Mouse (Mus musculus) midbrain, embryonic 16.5 days (tissue): Measurements from ENCODE around the gene Mgat4d. TPM values are rescaled to one million over a fixed set of nuclear protein-coding genes. Genes with fewer than 3 reads are reported as not detected.

Experiments used
- ATAC-seq: fragments of 200-750 bp; cut with Nextera tagmentation; 2 replicates; pipeline ENCODE4 v1.8.0; 2017; ENCODE audit warnings: moderate TSS enrichment
- H3K27ac ChIP-seq: fragments of 300-500 bp; sonication (generic); 2 replicates; pipeline ENCODE4 v1.5.1; 2014; ENCODE audit warnings: mild to moderate bottlenecking, low read length, mixed read lengths
- H3K27me3 ChIP-seq: fragments of 300-500 bp; sonication (generic); 2 replicates; pipeline ENCODE4 v1.6.1; 2014; ENCODE audit warnings: low read depth, low read length, mixed read lengths; ENCODE audit not compliant: control insufficient read depth, insufficient read depth
- H3K36me3 ChIP-seq: fragments of 300-500 bp; sonication (generic); 2 replicates; pipeline ENCODE4 v1.6.1; 2014; ENCODE audit warnings: mild to moderate bottlenecking, low read length, moderate library complexity, mixed read lengths; ENCODE audit not compliant: control insufficient read depth, insufficient read depth
- H3K4me1 ChIP-seq: fragments of 300-500 bp; sonication (generic); 2 replicates; pipeline ENCODE4 v1.6.1; 2014; ENCODE audit warnings: mild to moderate bottlenecking, low read length, mixed read lengths; ENCODE audit not compliant: control insufficient read depth, insufficient read depth
- H3K4me2 ChIP-seq: fragments of 300-500 bp; sonication (generic); 2 replicates; pipeline ENCODE4 v1.6.1; 2014; ENCODE audit warnings: mild to moderate bottlenecking, low read length, mixed read lengths
- H3K4me3 ChIP-seq: fragments of 300-500 bp; sonication (generic); 2 replicates; pipeline ENCODE4 v1.5.1; 2014; ENCODE audit warnings: low read depth, mild to moderate bottlenecking, low read length, moderate library complexity, mixed read lengths
- H3K9ac ChIP-seq: fragments of 300-500 bp; sonication (generic); 2 replicates; pipeline ENCODE4 v1.6.1; 2014; ENCODE audit warnings: low read depth, low read length, mixed read lengths
- H3K9me3 ChIP-seq: fragments of 300-500 bp; sonication (generic); replicated peaks from 2 replicates; pipeline ENCODE4 v1.6.1; 2014; ENCODE audit warnings: mild to moderate bottlenecking, low read length, mixed read lengths; ENCODE audit not compliant: control insufficient read depth, poor library complexity, severe bottlenecking
- WGBS: fragments of 180-500 bp; shearing (Covaris S2); extraction: QIAGEN DNeasy Blood & Tissue Kit; methylation state at CpG from one replicate; pipeline ENCODE4 v1.1.7; 2014; 5-methylcytosine and 5-hydroxymethylcytosine counted together
- polyA plus RNA-seq: library from polyadenylated mRNA; unstranded; fragments of >200 nt; fragmentation: Nextera tagmentation; extraction: Ambion mirVana; gene quantifications from 2 replicates; pipeline ENCODE4 v1.2.1, GENCODE M21; 2015

The Mgat4d gene
- polyA plus RNA-seq, 1 experiment from 2014 or later = not detected

- Histone ChIP-seq H3K36me3 (peaks cover 7% of the 10 kb centered on the region; the same call in 1 of the 2 replicates), H3K4me3 (no peak overlapping the region), H3K4me1 (peaks cover 13% of the 10 kb centered on the region), H3K9ac (no peak overlapping the region), H3K27ac (no peak overlapping the region), H3K4me2 (no peak overlapping the region), H3K27me3 (no peaks in the 10 kb centered on the region), H3K9me3 (no peaks in the 10 kb centered on the region)
- ATAC-seq = no peak
- WGBS = 97% methylated on average over 5 of the region's 5 CpGs
Observed at GRCm38 (mm10) chr8:83327889-83328288, 20.4 kb upstream of the Mgat4d start.

- Histone ChIP-seq H3K27me3 (no peaks in the 10 kb centered on the region), H3K4me2 (peak overlapping the region; percentile 92), H3K4me3 (peak overlapping the region; percentile 77), H3K9ac (peak overlapping the region; percentile 71), H3K36me3 (peaks cover 7% of the 10 kb centered on the region; the same call in 1 of the 2 replicates), H3K27ac (peak overlapping the region; percentile 80), H3K9me3 (no peaks in the 10 kb centered on the region), H3K4me1 (peaks cover 14% of the 10 kb centered on the region)
- peak; percentile 27; the same call in 1 of the 2 replicates for ATAC-seq
- WGBS = 8% methylated on average over 7 of the region's 7 CpGs
Observed at GRCm38 (mm10) chr8:83331567-83331898, 16.7 kb upstream of the Mgat4d start.

DNA sequence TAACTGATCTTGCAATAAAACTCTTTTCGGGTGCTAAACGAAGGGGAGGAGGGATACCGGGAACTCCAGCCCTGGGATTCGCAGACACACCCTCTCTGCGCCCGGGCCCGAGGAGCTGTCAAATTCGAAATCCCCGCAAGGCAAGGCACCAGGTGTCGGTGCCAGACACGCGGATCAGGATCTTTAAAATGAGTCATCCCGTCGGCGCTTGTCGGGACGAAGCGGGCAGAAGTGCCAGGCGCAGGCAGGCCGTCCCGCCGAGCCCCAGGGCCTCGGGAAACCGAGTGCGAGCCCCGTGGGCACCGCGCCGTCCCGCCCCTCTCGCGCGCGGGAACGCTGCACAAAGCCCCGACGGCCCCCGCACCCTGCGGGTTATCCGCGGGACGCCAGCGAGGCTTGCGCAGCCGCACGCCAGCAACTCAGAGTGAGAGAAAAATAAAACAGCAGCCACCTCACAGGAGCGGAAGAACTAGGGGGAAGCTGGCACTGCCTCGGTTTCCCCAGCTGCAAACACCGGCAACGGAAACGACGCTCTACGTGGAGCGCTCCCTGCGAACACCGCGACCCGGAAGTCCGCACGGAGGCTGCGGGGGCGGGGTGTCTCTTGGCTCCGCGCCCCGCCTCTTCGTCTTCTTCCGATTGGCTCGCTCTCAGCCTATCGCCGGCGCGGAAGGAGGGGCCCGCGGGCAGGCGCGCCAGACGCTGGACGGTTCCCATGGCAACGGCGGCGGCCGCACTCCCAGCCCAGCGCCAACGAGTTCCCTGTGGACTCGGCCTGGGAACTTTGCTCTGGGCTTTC, 16.2 kb upstream of the Mgat4d start, which contains the start of gene Elmod2:
Elmod2 (minus strand) TSS at position 588 of the 799 bp plus-strand sequence.
- Histone ChIP-seq H3K9ac (peak within 1 kb of the TSS; percentile 71), H3K36me3 (peaks cover 7% of the 10 kb centered on the region; the same call in 1 of the 2 replicates), H3K27ac (peak within 1 kb of the TSS; percentile 80), H3K4me1 (peaks cover 14% of the 10 kb centered on the region), H3K4me3 (peak within 1 kb of the TSS; percentile 77), H3K4me2 (peak within 1 kb of the TSS; percentile 92), H3K27me3 (no peaks in the 10 kb centered on the region), H3K9me3 (no peaks in the 10 kb centered on the region)
- WGBS = under 1% methylated on average over 84 of the region's 85 CpGs
- ATAC-seq = peak; percentile 99

- Histone ChIP-seq H3K9me3 (no peaks in the 10 kb centered on the region), H3K36me3 (peaks cover under 1% of the 10 kb centered on the region; the same call in 1 of the 2 replicates), H3K9ac (no peak overlapping the region), H3K27ac (no peak overlapping the region), H3K4me1 (peaks cover 14% of the 10 kb centered on the region), H3K4me3 (peak overlapping the region; percentile 77), H3K27me3 (no peaks in the 10 kb centered on the region), H3K4me2 (peak overlapping the region; percentile 92)
- peak; percentile 8; the same call in 1 of the 2 replicates for ATAC-seq
- WGBS = 5% methylated on average over 7 of the region's 7 CpGs
Observed at GRCm38 (mm10) chr8:83332864-83333263, 15.4 kb upstream of the Mgat4d start.

GRCm38 (mm10) chr8:83342076-83342475, 6.2 kb upstream of the Mgat4d start:
- 81% methylated on average over 3 of the region's 3 CpGs for WGBS
- Histone ChIP-seq H3K27ac (no peak overlapping the region), H3K9me3 (no peaks in the 10 kb centered on the region), H3K9ac (no peak overlapping the region), H3K4me2 (no peak overlapping the region), H3K4me1 (no peaks in the 10 kb centered on the region), H3K36me3 (no peaks in the 10 kb centered on the region), H3K4me3 (no peak overlapping the region), H3K27me3 (no peaks in the 10 kb centered on the region)
- ATAC-seq = 0 out of 2 replicates have a peak, but pooled peaks have one; percentile 28

- Histone ChIP-seq H3K9me3 (no peaks in the 10 kb centered on the region), H3K4me1 (no peaks in the 10 kb centered on the region), H3K36me3 (no peaks in the 10 kb centered on the region), H3K4me2 (no peak overlapping the region), H3K4me3 (no peak overlapping the region), H3K27me3 (no peaks in the 10 kb centered on the region), H3K9ac (no peak overlapping the region), H3K27ac (no peak overlapping the region)
- no peak for ATAC-seq
Observed at GRCm38 (mm10) chr8:83342693-83343092, 5.6 kb upstream of the Mgat4d start.

DNA sequence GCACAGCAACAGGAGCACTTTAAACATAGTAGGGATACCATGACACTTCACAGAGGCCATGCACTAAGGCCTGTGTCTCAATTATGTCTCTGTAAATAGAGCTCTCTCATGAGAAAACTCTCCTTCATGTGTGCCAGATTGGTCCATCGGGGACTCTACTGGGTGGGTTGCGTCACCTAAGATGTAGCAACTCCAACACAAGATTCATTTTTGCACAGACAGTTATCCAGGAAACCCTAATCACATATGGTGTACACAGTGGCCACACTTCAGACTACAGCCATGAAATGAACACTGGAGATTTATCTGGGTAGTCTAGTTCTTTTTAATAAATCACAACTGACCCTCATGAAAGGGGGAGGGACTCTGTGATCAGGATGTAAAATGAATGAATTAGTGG, 3.0 kb downstream of the Mgat4d start:
- WGBS = 98% methylated on average over 2 of the region's 2 CpGs
- no peaks in the 10 kb centered on the region for H3K36me3 ChIP-seq
- H3K27me3 ChIP-seq = no peaks in the 10 kb centered on the region
- no peak overlapping the region for H3K9ac ChIP-seq
- H3K9me3 ChIP-seq = no peaks in the 10 kb centered on the region
- no peak overlapping the region for H3K27ac ChIP-seq
- ATAC-seq = no peak
- no peaks in the 10 kb centered on the region for H3K4me1 ChIP-seq
- no peak overlapping the region for H3K4me2 ChIP-seq
- no peak overlapping the region for H3K4me3 ChIP-seq

DNA sequence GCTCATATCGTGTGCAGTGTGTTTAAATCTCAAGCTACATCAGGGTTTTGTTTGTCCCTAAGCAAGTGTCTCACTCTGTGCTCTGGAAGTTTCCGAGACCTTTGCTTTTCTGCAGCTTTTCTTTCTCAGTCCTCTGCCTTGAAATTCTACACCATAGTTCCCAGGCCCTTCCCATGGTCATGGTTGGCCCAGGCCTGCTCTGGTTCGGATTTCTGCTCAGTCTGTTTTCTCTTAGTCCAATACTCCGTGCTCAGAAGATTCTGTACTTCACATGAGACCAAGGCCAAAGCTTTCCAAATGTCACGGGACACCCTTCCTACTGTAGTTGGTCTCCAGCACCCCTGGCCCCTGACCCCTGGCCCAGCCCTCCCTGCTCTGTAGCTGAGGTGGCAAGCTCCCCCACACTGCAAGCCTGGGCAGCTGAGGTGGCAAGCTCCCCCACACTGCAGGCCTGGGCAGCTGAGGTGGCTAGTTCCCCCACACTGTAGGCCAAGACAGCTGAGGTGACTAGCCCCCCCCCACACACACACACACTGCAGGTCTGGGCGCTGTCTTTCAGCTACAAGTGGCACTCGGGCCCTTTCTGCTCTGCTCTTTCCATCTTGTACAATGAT, 15.0 kb downstream of the Mgat4d start:
- H3K4me3 ChIP-seq = no peak overlapping the region
- no peak overlapping the region for H3K4me2 ChIP-seq
- WGBS = 74% methylated on average over 7 of the region's 7 CpGs
- H3K9ac ChIP-seq = no peak overlapping the region
- H3K36me3 ChIP-seq = no peaks in the 10 kb centered on the region
- no peaks in the 10 kb centered on the region for H3K4me1 ChIP-seq
- no peaks in the 10 kb centered on the region for H3K27me3 ChIP-seq
- no peak for ATAC-seq
- H3K27ac ChIP-seq = no peak overlapping the region
- H3K9me3 ChIP-seq = no peaks in the 10 kb centered on the region

DNA sequence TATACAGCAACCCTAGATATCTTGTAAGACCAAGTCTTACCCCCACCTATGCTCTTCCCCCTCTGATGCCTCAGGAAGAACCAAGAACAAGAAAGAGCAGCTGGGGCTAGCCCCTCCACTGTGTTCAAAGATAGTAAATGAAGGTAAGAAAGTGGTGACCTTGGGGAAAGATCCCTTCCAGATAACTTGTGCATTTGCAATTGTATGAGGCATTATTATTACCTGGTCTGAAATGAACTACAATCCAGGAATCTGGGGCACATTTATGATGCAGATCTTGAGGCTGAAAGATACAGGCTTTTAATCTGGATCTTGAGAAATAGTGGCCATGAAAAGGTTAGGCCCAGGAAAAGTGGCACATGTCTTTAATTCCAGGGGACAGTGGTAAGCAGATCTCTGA, 29.0 kb downstream of the Mgat4d start:
- H3K4me3 ChIP-seq = no peak overlapping the region
- ATAC-seq = no peak
- H3K4me2 ChIP-seq = no peak overlapping the region

More for the DNA sequence above, 29.0 kb downstream of the Mgat4d start:
- no peaks in the 10 kb centered on the region for H3K9me3 ChIP-seq
- no peaks in the 10 kb centered on the region for H3K4me1 ChIP-seq
- no peaks in the 10 kb centered on the region for H3K27me3 ChIP-seq
- no peaks in the 10 kb centered on the region for H3K36me3 ChIP-seq
- no peak overlapping the region for H3K27ac ChIP-seq
- no peak overlapping the region for H3K9ac ChIP-seq
